Mouse (Mus musculus) cortical plate, adult 2 months (tissue): ENCODE data around the gene Cnot6l. TPM values are rescaled to one million over a fixed set of nuclear protein-coding genes. Genes with fewer than 3 reads are reported as not detected.

Experiments used
- H3K27ac ChIP-seq: fragments of 200-500 bp; 2 replicates; pipeline ENCODE4 v1.5.1; 2012; ENCODE audit warnings: low read length, control low read depth, inconsistent platforms; ENCODE audit not compliant: insufficient read depth
- H3K4me1 ChIP-seq: fragments of 200-500 bp; 2 replicates; pipeline ENCODE4 v1.6.1; 2011; ENCODE audit warnings: low read length; ENCODE audit not compliant: control insufficient read depth, insufficient read depth
- H3K4me3 ChIP-seq: fragments of 200-500 bp; 2 replicates; pipeline ENCODE4 v1.5.1; 2011; ENCODE audit warnings: mild to moderate bottlenecking, low read length, control low read depth; ENCODE audit not compliant: insufficient read depth
- CTCF ChIP-seq: fragments of 200-500 bp; IDR thresholded peaks from 2 replicates; pipeline ENCODE4 v1.5.1; 2011; ENCODE audit warnings: mild to moderate bottlenecking, control low read depth, low read length; ENCODE audit not compliant: insufficient read depth; ENCODE audit errors: extremely low read depth
- POLR2A ChIP-seq: fragments of 200-500 bp; IDR thresholded peaks from 2 replicates; pipeline ENCODE4 v1.6.1; 2011; ENCODE audit warnings: mild to moderate bottlenecking, low read length, control low read depth; ENCODE audit not compliant: insufficient read depth; ENCODE audit errors: extremely low read depth
- polyA plus RNA-seq: library from polyadenylated mRNA; depleted of rRNA; stranded (reverse); fragments of >200 nt; gene quantifications from 2 replicates; pipeline ENCODE4 v1.2.3, GENCODE M21; 2012; rRNA removed

Gene Cnot6l
- polyA plus RNA-seq = 14.0 and 14.8 TPM in 2 replicates

DNA sequence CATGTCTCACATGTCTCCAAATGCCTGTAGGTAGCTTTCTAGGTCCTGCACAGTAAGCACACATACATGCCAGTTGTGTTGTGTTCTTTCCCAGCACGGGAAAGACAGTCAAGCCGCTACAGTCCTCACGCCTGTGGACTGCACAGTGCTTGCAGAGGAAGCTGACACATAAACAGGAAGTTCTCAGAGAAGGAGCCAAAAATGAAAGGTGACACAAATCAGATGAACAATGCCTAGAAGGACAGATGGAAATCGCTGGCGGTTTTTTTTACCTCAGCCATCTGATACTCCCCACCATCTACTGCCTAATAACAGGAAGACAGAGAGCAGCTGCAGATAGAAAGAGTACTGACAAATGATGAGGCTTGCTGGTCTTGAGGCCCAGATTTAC is at the start of gene Cnot6l:
Cnot6l (minus strand) TSS at position 151 of the 391 bp plus-strand sequence.
- peak within 1 kb of the TSS; percentile 77 for H3K27ac ChIP-seq
- peak within 1 kb of the TSS; percentile 88 for H3K4me3 ChIP-seq
- TF ChIP-seq CTCF (no peak), POLR2A (no peak)
- no peaks in the 10 kb centered on the region for H3K4me1 ChIP-seq

DNA sequence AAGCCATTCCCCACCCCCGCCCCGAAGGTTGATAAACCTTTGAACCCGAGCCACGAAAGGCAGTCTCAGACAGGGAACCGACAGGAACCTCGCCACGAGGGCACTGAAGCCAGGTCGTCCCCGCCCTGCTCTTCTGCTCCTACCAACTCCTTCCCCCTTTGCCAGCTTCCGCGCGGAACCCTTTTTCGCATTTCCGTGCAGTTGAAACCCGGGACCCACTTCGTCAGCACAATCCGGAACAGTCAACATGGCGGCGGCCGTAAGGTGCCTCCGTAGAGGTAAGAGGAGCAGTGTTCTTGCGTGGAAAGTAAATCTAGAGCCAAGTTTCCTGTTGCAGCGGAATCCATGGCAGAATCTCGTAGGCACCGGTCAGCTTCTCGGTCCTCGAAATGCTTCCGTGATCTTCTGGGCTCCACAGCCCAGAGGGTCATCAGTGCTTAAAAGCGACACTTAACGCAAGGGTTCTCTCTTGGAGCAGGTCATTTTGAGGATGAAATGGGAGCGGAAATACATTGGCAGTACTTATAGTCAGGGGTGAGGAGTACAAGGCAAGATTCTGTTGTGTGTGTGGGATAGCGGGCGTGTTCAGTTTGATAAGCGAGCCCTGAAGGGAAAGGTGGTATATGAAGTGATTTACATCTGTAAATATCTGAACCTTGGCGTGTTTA is 46.1 kb upstream of the Cnot6l start:
- Histone ChIP-seq H3K4me1 (peaks cover 2% of the 10 kb centered on the region), H3K4me3 (peak overlapping the region; percentile 60), H3K27ac (no peak overlapping the region)
- TF ChIP-seq CTCF (no peak), POLR2A (peak; percentile 94)

DNA sequence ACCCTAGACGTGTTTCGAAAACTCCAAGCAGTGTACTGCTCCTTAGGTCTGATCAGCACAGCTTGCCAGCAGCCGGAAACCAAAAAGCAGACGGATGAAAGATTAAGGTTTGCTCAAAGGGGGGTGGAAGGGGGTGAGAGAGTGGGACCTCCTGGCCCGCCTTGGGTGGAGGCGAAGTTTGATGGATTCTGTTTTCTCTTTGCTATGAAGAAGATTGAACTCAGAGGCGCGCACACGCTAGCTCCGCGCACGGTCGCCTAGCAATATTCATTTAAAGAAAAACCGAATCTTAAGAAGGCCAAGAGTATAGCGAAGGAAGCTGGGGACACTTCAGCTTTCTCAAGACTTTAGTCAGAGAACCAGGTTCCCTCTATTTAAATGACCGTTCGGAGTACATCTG is 45.5 kb upstream of the Cnot6l start, which contains the start of gene Mrpl1:
Mrpl1 (plus strand) TSS at position 35 of the 400 bp plus-strand sequence.
- Histone ChIP-seq H3K4me1 (peaks cover 2% of the 10 kb centered on the region), H3K4me3 (peak within 1 kb of the TSS; percentile 60), H3K27ac (no peak within 1 kb of the TSS)
- TF ChIP-seq CTCF (no peak), POLR2A (no peak)

DNA sequence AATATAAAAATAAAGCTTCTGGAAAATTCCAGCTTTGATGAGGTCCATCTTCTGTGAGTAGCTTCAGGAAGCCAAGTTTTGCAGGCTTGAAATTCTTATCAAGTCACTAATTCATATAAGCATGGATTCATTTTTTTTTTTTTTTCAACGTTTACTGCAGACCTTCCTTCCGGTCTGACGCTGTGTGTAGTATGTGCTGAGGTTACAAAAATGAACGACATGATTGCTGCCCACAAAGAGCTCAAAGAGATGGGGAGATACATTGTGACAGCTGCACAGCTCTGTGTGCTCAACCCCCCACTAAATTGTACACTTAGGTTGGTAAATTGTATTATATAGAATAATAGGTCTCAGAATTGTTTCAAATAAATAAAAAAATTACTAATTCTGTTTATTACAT is 44.6 kb upstream of the Cnot6l start:
- H3K27ac ChIP-seq = no peak overlapping the region
- H3K4me1 ChIP-seq = peaks cover 2% of the 10 kb centered on the region
- TF ChIP-seq CTCF (no peak), POLR2A (no peak)
- H3K4me3 ChIP-seq = no peak overlapping the region

DNA sequence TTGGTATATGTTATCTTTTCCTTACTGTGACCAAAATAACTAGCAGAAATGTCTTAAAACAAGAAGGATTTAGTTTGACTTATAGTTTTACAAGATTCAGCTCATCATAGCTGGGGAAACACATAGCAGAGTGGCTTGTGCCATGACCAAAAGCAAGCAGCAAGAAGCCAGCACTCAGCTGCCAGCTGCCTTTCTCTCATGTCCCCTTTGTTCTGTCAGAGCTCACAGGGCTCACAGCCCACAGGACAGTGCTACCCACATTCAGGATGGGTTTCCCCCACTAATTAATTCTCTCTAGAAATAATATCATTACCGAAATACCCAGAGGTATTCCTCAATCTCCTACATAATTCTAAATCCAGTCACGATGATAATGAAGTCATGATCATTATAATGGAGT is 43.6 kb upstream of the Cnot6l start:
- TF ChIP-seq POLR2A (no peak), CTCF (no peak)
- Histone ChIP-seq H3K4me1 (peaks cover 2% of the 10 kb centered on the region), H3K4me3 (no peak overlapping the region), H3K27ac (no peak overlapping the region)

DNA sequence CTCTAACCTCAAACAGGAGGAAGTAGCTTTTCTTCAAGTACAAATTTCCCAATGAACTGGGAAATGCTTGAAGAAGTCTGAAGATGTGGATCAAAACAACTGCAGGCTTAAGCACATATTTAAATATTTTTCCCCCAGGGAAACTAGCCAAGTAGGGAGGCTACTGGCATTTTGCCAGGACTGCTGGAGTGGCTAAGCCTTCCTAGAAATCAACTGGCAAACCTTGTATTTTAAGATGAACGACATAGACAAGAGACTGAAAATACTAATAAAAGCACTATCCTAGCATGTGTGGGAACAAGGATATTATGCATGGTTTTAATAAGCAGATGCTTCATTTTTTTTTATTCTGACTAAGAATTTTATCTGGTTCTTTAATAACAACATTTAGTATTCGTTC is 42.9 kb upstream of the Cnot6l start:
- H3K27ac ChIP-seq = no peak overlapping the region
- TF ChIP-seq CTCF (no peak), POLR2A (no peak)

DNA sequence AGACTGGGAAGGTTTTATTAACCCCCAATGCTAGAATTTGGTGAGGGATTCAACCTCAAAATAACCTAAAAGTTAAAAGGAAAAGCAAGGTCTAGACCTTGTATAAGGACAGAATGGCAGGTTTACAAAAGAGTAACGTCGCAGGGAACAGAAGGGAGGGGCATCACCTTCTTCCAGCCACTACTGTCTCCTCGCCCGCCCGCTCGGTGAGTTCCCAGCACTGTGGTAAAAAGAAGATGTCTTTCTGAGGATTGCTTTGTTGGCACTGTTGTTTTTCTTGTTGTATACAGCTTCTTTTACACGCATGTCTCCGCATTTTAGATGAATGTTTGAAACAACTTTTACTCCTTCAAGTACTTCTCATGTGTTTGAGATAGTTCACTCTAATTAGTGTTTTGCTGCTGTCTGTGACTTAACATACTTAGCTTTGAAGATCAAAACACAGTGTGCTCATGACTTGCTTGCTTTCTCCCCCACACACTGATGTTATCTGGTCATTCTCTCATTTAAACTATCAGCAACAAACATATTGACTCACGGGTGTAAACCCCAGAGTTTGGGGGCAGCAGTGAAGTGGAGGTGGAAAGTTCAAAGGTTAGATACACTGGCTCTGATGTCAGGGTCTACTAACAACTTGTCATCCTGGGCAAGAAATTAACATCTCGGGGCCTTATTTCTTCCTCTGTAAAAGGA is 37.6 kb upstream of the Cnot6l start:
- TF ChIP-seq POLR2A (no peak), CTCF (no peak)
- no peaks in the 10 kb centered on the region for H3K4me1 ChIP-seq
- no peak overlapping the region for H3K27ac ChIP-seq
- no peak overlapping the region for H3K4me3 ChIP-seq

More for the DNA sequence above, 42.9 kb upstream of the Cnot6l start:
- H3K4me1 ChIP-seq = peaks cover 2% of the 10 kb centered on the region
- no peak overlapping the region for H3K4me3 ChIP-seq

DNA sequence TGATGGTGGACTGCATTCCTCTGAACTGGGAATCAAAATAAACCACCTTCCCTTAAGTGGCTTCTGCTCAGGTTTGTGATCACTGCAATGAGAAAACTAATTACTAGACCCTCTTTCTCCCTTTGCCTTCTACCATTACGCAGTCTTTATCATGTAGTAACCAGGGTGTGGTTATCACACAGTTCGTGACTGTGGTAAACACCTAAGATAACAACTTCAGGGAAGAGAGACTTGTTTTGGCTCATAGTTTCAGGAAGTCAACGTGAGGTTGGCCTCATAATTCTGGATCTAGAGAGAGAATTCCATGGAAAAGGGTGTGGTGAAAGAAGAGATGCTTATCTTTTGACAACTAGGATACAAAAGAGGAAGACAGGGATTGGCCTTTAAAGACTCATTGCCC is 36.3 kb upstream of the Cnot6l start:
- Histone ChIP-seq H3K4me1 (no peaks in the 10 kb centered on the region), H3K27ac (no peak overlapping the region), H3K4me3 (no peak overlapping the region)
- TF ChIP-seq POLR2A (no peak), CTCF (no peak)

DNA sequence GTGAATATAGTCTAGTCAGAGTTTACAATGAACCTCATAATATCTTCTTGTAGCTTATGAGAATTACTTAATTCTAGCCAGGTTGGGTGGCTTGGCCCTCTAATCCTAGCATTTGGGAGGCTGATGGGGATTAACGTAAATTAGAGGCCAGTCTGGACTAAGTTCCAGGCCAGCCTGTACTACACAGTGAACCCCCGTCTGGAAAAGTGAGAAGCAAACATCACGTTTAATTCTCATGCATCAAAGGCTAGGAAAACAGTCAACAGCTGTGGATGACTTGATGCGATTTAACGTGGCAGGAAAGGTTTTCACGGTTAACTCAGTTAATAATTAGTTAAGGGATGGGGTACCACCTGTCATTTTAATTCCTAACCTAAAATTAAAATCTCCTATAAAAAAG is 34.3 kb upstream of the Cnot6l start:
- TF ChIP-seq POLR2A = no peak
- no peak for TF ChIP-seq CTCF
- no peaks in the 10 kb centered on the region for H3K4me1 ChIP-seq
- H3K4me3 ChIP-seq = no peak overlapping the region
- H3K27ac ChIP-seq = no peak overlapping the region

DNA sequence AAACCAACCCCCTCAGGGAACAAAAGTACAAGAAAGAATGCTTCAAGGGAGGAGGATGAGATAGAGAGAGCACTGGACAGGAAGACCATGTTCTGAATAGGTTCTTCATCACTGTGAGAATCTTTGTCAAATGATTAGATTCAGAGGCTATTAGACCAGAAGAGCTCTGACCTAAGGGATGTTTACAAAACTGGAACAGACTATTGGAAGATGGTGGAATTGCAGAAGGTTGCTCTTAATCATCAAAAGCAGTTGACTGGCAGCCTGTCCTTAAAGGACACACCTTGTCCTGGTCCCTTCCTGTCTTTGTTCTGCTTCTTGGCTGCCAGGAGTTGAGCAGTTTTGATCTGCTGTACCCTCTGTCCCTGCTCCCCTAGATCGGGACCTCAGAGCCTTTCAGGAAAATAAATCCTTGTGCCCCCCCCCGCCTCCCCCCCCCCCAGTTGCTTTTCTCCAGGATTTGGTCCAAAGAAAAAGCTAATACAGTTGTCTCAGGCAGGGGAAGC is 32.6 kb upstream of the Cnot6l start:
- Histone ChIP-seq H3K27ac (no peak overlapping the region), H3K4me3 (no peak overlapping the region), H3K4me1 (no peaks in the 10 kb centered on the region)
- TF ChIP-seq CTCF (no peak), POLR2A (no peak)
